25 mouse cellular contexts compared by ENCODE assay signal in the genomic region with DNA sequence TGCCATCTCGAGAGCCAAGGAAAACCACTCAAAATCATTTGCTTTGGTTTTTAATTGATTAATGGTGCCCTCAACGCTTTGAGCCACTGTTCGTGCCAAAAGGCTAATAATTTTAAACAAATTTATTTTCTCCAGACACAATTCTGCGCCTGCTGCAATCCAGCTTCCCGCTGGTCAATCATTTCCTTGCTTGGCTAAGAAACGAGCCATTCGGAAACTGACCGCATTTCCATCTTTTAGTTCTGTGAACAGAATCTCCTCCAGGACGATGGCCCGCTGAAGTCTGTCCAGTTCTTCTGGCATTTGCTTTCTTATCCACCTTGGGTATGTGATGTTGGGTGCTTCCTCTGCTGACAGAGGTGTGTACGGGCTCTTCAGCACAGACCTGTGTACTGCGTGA. TPM values are rescaled to one million over a fixed set of nuclear protein-coding genes. Genes with fewer than 3 reads are reported as not detected.
DNase-seq lines count a peak whose midpoint lies in the region; ATAC-seq and TF ChIP-seq lines count a peak whose summit lies in the region.
"Had no signal": no experiment of that assay in that cellular context is flagged by ENCODE, and none has a peak within 500 bp of the region (broad histone marks: within the 10 kb centered on the region; RNA-seq: fewer than 3 reads in every experiment).

No protein-coding gene starts in this region.

- no peak overlapping the region for H3K4me3 ChIP-seq in kidney, adult 2 months (ENCODE audit: insufficient read depth, low read depth, low read length)
- H3K4me3 ChIP-seq in kidney, postnatal 0 days (replicated peaks; ENCODE audit: low read depth, low read length): no peak overlapping the region
- H3K4me3 ChIP-seq in kidney, embryonic 16.5 days (ENCODE audit: low read length): no peak overlapping the region
- no peak overlapping the region for H3K4me3 ChIP-seq in kidney, embryonic 15.5 days (replicated peaks)
- H3K4me3 ChIP-seq in liver, postnatal 0 days (ENCODE audit: low read depth, low read length): no peak overlapping the region
- no peak overlapping the region for H3K4me3 ChIP-seq in liver, embryonic 12.5 days
- H3K4me3 ChIP-seq: embryonic facial prominence, embryonic 10.5 days; embryonic facial prominence, embryonic 12.5 days; forebrain, embryonic 13.5 days had no signal

- 48% methylated on average over 12 of the region's 12 CpGs for WGBS in kidney, adult 2 months
- 65% methylated on average over 12 of the region's 12 CpGs for WGBS in kidney, postnatal 0 days
- 67% methylated on average over 12 of the region's 12 CpGs for WGBS in kidney, embryonic 16.5 days
- 63% methylated on average over 12 of the region's 12 CpGs for WGBS in kidney, embryonic 15.5 days
- 88% methylated on average over 12 of the region's 12 CpGs for WGBS in liver, postnatal 0 days (ENCODE audit: insufficient replicate concordance)
- WGBS in liver, embryonic 12.5 days (ENCODE audit: insufficient replicate concordance): 86% methylated on average over 12 of the region's 12 CpGs

- H3K27ac ChIP-seq in kidney, adult 2 months (ENCODE audit: insufficient read depth, low read depth, low read length): no peak overlapping the region
- no peak overlapping the region for H3K27ac ChIP-seq in kidney, postnatal 0 days
- no peak overlapping the region for H3K27ac ChIP-seq in kidney, embryonic 16.5 days (ENCODE audit: low read length)
- no peak overlapping the region for H3K27ac ChIP-seq in kidney, embryonic 15.5 days
- peak overlapping the region; percentile 64 for H3K27ac ChIP-seq in liver, postnatal 0 days (ENCODE audit: low read depth)
- no peak overlapping the region for H3K27ac ChIP-seq in liver, embryonic 12.5 days
- H3K27ac ChIP-seq: embryonic facial prominence, embryonic 10.5 days; embryonic facial prominence, embryonic 12.5 days; forebrain, embryonic 13.5 days had no signal

- TF ChIP-seq POLR2A in kidney, adult 2 months (IDR thresholded peaks at IDR 0.05; ENCODE audit: low read depth, low read length): no peak

- H3K4me1 ChIP-seq in kidney, adult 2 months (ENCODE audit: control insufficient read depth, insufficient read depth, low read length): peaks cover 12% of the 10 kb centered on the region; the same call in 1 of the 2 replicates
- H3K4me1 ChIP-seq in kidney, postnatal 0 days (replicated peaks; ENCODE audit: insufficient read depth, low read length): peaks cover 12% of the 10 kb centered on the region
- peaks cover 28% of the 10 kb centered on the region for H3K4me1 ChIP-seq in kidney, embryonic 16.5 days (ENCODE audit: insufficient read depth, low read length)
- H3K4me1 ChIP-seq in kidney, embryonic 15.5 days: peaks cover 34% of the 10 kb centered on the region
- peaks cover 21% of the 10 kb centered on the region for H3K4me1 ChIP-seq in liver, postnatal 0 days (ENCODE audit: insufficient read depth)
- peaks cover 46% of the 10 kb centered on the region for H3K4me1 ChIP-seq in liver, embryonic 12.5 days

- H3K36me3 ChIP-seq in kidney, adult 2 months (ENCODE audit: control insufficient read depth, insufficient read depth, low read length): no peaks in the 10 kb centered on the region
- no peaks in the 10 kb centered on the region for H3K36me3 ChIP-seq in kidney, postnatal 0 days (ENCODE audit: insufficient read depth, low read length)
- H3K36me3 ChIP-seq in kidney, embryonic 16.5 days (ENCODE audit: insufficient read depth, low read length): no peaks in the 10 kb centered on the region; the same call in 1 of the 2 replicates
- peaks cover 7% of the 10 kb centered on the region; the same call in 1 of the 2 replicates for H3K36me3 ChIP-seq in kidney, embryonic 15.5 days
- peaks cover 7% of the 10 kb centered on the region; the same call in 1 of the 2 replicates for H3K36me3 ChIP-seq in liver, postnatal 0 days (replicated peaks; ENCODE audit: insufficient read depth, low read length)
- H3K36me3 ChIP-seq in liver, embryonic 12.5 days: peaks cover 43% of the 10 kb centered on the region
- H3K36me3 ChIP-seq: G1E had no signal

- no peaks in the 10 kb centered on the region for H3K27me3 ChIP-seq in kidney, adult 2 months (replicated peaks; ENCODE audit: control insufficient read depth, insufficient read depth, low read length)
- H3K27me3 ChIP-seq in kidney, postnatal 0 days (ENCODE audit: insufficient read depth, low read length): no peaks in the 10 kb centered on the region
- H3K27me3 ChIP-seq in kidney, embryonic 16.5 days (ENCODE audit: insufficient read depth, low read length): no peaks in the 10 kb centered on the region
- H3K27me3 ChIP-seq in kidney, embryonic 15.5 days: no peaks in the 10 kb centered on the region
- H3K27me3 ChIP-seq in liver, postnatal 0 days (ENCODE audit: insufficient read depth, low read length): no peaks in the 10 kb centered on the region
- no peaks in the 10 kb centered on the region for H3K27me3 ChIP-seq in liver, embryonic 12.5 days (replicated peaks)
- H3K27me3 ChIP-seq: CH12.LX; embryonic facial prominence, embryonic 12.5 days; forebrain, embryonic 13.5 days; Patski had no signal

- TF ChIP-seq CTCF in kidney, adult 2 months (conservative IDR thresholded peaks at IDR 0.05; ENCODE audit: insufficient read depth, insufficient read length, low read depth, low read length): no peak
- no peak for TF ChIP-seq CTCF in kidney, postnatal 0 days (IDR thresholded peaks at IDR 0.05; ENCODE audit: low read depth)
- TF ChIP-seq CTCF in liver, postnatal 0 days (IDR thresholded peaks at IDR 0.05; ENCODE audit: low read depth): no peak

- H3K4me2 ChIP-seq in kidney, postnatal 0 days (ENCODE audit: low read length): no peak overlapping the region
- no peak overlapping the region for H3K4me2 ChIP-seq in kidney, embryonic 16.5 days (replicated peaks; ENCODE audit: low read depth, low read length)
- no peak overlapping the region for H3K4me2 ChIP-seq in kidney, embryonic 15.5 days
- H3K4me2 ChIP-seq in liver, postnatal 0 days (ENCODE audit: low read depth, low read length): no peak overlapping the region
- H3K4me2 ChIP-seq in liver, embryonic 12.5 days: no peak overlapping the region
- H3K4me2 ChIP-seq: embryonic facial prominence, embryonic 12.5 days; forebrain, embryonic 13.5 days had no signal

- no peak for TF ChIP-seq EP300 in liver, postnatal 0 days (IDR thresholded peaks at IDR 0.05; ENCODE audit: low read depth)

- ATAC-seq in kidney, postnatal 0 days (replicated peaks; ENCODE audit: low FRiP score, low read depth): no peak
- ATAC-seq in kidney, embryonic 16.5 days (ENCODE audit: low FRiP score, low TSS enrichment): no peak
- no peak for ATAC-seq in kidney, embryonic 15.5 days (replicated peaks; ENCODE audit: low FRiP score)
- no peak for ATAC-seq in liver, postnatal 0 days
- ATAC-seq in liver, embryonic 12.5 days: no peak
- ATAC-seq: activated CD4-positive, CD25-positive, alpha-beta regulatory T cell, adult 4 months; CD4-positive, CD25-positive, alpha-beta regulatory T cell, adult 4 months; forebrain, embryonic 13.5 days; Patski had no signal

- peak; percentile 66 for DNase-seq in kidney, adult 2 months
- no peak for DNase-seq in kidney, adult 11 months
- peak; percentile 45 for DNase-seq in kidney, postnatal 0 days (ENCODE audit: low spot score)
- peak; percentile 25 to 42 for DNase-seq in kidney, postnatal 36 days
- no peak for DNase-seq in liver, postnatal 0 days
- DNase-seq: adrenal gland, adult 8-10 months; adrenal gland, postnatal 14 days; adrenal gland, postnatal 36 days; B cell, adult 2 months; cerebellum, adult 11-12 months; cerebellum, adult 2 months; cerebellum, adult 9-10 months; cerebellum, postnatal 10 days; cerebellum, postnatal 25 days had no signal

- H3K9ac ChIP-seq in kidney, postnatal 0 days (ENCODE audit: low read depth, low read length): no peak overlapping the region
- no peak overlapping the region for H3K9ac ChIP-seq in kidney, embryonic 16.5 days (replicated peaks; ENCODE audit: low read length)
- no peak overlapping the region for H3K9ac ChIP-seq in kidney, embryonic 15.5 days
- no peak overlapping the region for H3K9ac ChIP-seq in liver, postnatal 0 days (replicated peaks)
- H3K9ac ChIP-seq in liver, embryonic 12.5 days: no peak overlapping the region
- H3K9ac ChIP-seq: embryonic facial prominence, embryonic 12.5 days; forebrain, embryonic 13.5 days had no signal

- H3K9me3 ChIP-seq in kidney, postnatal 0 days (replicated peaks; ENCODE audit: low read length): no peaks in the 10 kb centered on the region
- no peaks in the 10 kb centered on the region for H3K9me3 ChIP-seq in kidney, embryonic 16.5 days (ENCODE audit: low read length)
- no peaks in the 10 kb centered on the region for H3K9me3 ChIP-seq in kidney, embryonic 15.5 days (replicated peaks)
- no peaks in the 10 kb centered on the region for H3K9me3 ChIP-seq in liver, postnatal 0 days (ENCODE audit: low read length)
- no peaks in the 10 kb centered on the region for H3K9me3 ChIP-seq in liver, embryonic 12.5 days (replicated peaks)
- H3K9me3 ChIP-seq: embryonic facial prominence, embryonic 10.5 days; embryonic facial prominence, embryonic 12.5 days; forebrain, embryonic 13.5 days had no signal

RNA-seq across cellular contexts. Expression of a gene that starts 4.5 kb away (rescaled TPM):
- polyA plus RNA-seq in kidney, adult 2 months (2012; rRNA removed): 6.6 and 7.5 TPM in 2 replicates
- 6.6 and 7.3 TPM in 2 replicates for polyA plus RNA-seq in kidney, postnatal 0 days (2015; fragmentation: Nextera tagmentation; extraction: Ambion mirVana)
- 10.0 and 12.9 TPM in 2 replicates for polyA plus RNA-seq in kidney, embryonic 16.5 days (2015; fragmentation: Nextera tagmentation; extraction: Ambion mirVana)
- 10.1 and 13.7 TPM in 2 replicates for polyA plus RNA-seq in kidney, embryonic 15.5 days (2015; fragmentation: Nextera tagmentation; extraction: Ambion mirVana)
- 4.3 and 4.8 TPM in 2 replicates for polyA plus RNA-seq in liver, postnatal 0 days (2015; fragmentation: Nextera tagmentation; extraction: Ambion mirVana)
- polyA plus RNA-seq in liver, embryonic 12.5 days (2016; fragmentation: Nextera tagmentation; extraction: Ambion mirVana): 18.3 and 18.9 TPM in 2 replicates
- polyA plus RNA-seq: G1E had no signal

Comparison
In these comparisons a context has a peak if more than half of its experiments do, and no peak if none do; other contexts are left out.
1. DNase-seq: peak in kidney, adult 2 months (single experiment), kidney, postnatal 0 days (single experiment) and kidney, postnatal 36 days (2 of 2); none in kidney, adult 11 months (single experiment) and liver, postnatal 0 days (single experiment).